Mouse (Mus musculus): Measurements from ENCODE around the gene Vamp5. TPM values are rescaled to one million over a fixed set of nuclear protein-coding genes. Genes with fewer than 3 reads are reported as not detected.

The Vamp5 gene
- total RNA-seq (2021), result 1 to 10 TPM; 6.3 to 6.8 TPM
- long read RNA-seq, experiment 1, result 0 reads
- long read RNA-seq, experiment 2, partial matches to known transcripts, result 0 of 2 reads
- long read RNA-seq, experiment 2, other reads (novel, unspliced or antisense), result 0 of 2 reads

DNA sequence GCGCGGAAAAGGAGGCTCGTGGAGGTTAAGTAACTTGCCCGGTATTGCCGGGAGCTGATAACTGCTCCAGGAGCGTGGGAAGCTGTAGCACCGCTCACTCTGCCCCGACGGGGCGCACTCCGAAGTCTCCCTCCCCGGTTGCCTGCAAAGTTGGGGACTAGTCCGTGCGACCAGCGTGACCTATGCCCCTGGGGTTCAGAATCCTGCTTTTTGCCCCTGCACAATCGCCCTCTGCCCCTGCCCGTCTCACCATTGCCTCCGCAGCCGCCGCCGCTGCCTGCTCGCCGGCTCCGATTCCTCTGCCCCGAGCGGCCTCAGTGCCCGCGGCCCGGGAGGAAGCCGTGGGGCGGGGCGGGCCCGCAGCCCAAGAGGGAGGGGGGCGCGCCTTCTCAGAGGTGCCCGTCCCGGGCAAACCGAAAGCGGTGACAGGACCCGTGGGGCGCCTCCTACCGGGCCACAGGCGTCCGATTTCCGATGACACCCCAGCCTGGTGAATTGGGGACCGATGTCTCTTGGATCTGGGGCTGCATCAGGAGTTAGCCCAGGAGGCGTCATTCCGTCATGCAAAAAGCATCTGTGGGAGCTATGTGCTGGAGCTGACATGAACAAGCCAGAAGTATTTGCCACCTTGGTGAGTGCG lies at the start of gene Vamp5:
TSS of gene Vamp5 (minus strand) at position 338 of the 640 bp plus-strand sequence.
- peak in 1 of 2 experiments; percentile 54 for DNase-seq (ENCODE audit: extremely low spot score in 1 of 2, low spot score in 2 of 2)
- Histone ChIP-seq H3K4me3 (peak within 1 kb of the TSS; percentile 44), H3K27ac (peak within 1 kb of the TSS; percentile 45; the same call in 1 of the 2 replicates)
- peak; percentile 46 for TF ChIP-seq CTCF (IDR thresholded peaks at IDR 0.05)
- intact Hi-C loops (cut with DNase I), result no loop called here

DNA sequence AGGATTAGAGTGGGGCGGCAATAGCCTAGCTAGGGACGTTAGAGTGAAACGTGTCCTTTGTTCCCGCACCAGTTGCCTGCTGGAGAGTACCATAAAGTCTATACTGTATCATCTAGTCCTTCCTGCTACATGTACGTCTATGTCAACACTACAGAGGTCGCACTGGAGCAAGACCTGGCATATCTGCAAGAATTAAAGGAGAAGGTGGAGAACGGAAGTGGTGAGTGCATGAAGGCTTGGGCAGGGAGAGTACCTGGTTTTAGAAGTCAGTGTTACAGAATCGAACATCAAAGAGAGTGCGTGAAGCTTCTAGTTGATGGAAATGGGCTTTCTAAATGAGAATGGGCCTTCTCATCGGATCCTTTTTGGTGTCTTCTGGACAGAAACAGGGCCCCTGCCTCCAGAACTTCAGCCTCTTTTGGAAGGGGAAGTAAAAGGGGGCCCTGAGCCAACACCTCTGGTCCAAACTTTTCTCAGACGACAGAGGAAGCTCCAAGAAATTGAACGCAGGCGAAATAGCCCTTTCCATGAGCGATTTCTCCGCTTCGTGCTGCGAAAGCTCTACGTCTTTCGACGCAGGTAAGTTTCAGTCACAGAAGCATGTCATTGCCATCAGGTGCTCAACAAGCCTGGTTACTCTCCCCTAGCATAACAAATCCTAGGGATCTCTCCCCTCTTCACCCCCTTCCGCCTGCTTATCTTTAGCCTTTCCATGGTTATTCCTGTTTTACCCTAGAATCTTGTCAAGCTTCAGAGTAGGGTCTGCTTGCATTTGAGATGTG lies 49.0 kb upstream of the Vamp5 start:
- no peak for DNase-seq (ENCODE audit: extremely low spot score in 1 of 2, low spot score in 2 of 2)
- TF ChIP-seq CTCF (IDR thresholded peaks at IDR 0.05), result no peak
- Histone ChIP-seq H3K27ac (no peak overlapping the region), H3K4me3 (no peak overlapping the region)
- intact Hi-C loops (cut with DNase I), result no loop called here

DNA sequence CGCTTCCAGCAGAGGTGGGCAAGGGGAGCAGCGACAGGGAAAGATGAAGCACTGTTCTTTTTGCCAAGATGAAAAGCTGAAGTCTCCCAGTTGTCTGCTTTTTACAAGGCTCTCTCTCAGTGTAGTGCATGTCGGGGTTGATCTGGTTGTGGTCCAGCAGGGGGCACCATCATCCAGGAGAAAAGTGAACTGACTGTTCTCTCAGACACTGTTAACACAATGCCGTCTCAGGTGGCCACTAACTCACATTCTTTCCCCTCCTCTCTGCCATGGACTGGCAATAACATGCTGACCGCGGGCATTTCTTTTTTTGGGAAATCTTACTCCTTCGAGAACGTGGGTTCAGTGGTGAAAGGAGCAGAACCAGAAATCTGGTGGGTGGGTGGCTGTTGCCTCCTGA lies 47.8 kb upstream of the Vamp5 start:
- DNase-seq (ENCODE audit: extremely low spot score in 1 of 2, low spot score in 2 of 2), result peak; percentile 74 to 75
- peak; percentile 88 for TF ChIP-seq CTCF (IDR thresholded peaks at IDR 0.05)
- intact Hi-C loops (cut with DNase I), result loop anchor here (1.0 kb wide), 2 partner anchors 106 to 138 kb away; no protein-coding TSS in a partner anchor

DNA sequence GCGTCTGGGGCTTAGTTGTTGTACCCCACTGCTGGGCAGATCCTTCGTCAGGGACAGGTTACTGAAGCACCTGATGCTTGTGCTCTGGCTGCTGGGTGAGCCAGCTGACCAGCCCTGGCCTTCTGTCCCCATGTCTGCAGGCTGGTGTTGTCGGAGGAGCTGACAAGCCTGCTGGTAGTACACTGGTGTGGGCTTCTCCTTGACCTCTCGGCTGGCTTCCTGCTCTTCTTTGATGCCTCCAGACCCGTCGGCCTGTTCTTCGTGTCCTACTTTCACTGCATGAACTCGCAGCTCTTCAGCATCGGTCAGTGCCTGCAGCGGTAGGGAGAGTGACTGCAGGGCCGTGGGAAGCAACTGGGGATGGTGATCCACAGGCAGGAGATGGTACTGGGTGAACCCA lies 45.4 kb upstream of the Vamp5 start:
- DNase-seq (ENCODE audit: extremely low spot score in 1 of 2, low spot score in 2 of 2), result no peak
- Histone ChIP-seq H3K27ac (no peak overlapping the region), H3K4me3 (no peak overlapping the region)
- TF ChIP-seq CTCF (IDR thresholded peaks at IDR 0.05), result no peak
- intact Hi-C loops (cut with DNase I), result no loop called here

More for the DNA sequence above, 47.8 kb upstream of the Vamp5 start:
- no peak overlapping the region for H3K4me3 ChIP-seq
- H3K27ac ChIP-seq, result no peak overlapping the region

GRCm38 (mm10) chr6:72420901-72421300 lies 40.6 kb upstream of the Vamp5 start:
- H3K4me3 ChIP-seq, result no peak overlapping the region
- H3K27ac ChIP-seq, result no peak overlapping the region
- no peak for TF ChIP-seq CTCF (IDR thresholded peaks at IDR 0.05)
- no peak for DNase-seq (ENCODE audit: extremely low spot score in 1 of 2, low spot score in 2 of 2)
- intact Hi-C loops (cut with DNase I), result no loop called here

DNA sequence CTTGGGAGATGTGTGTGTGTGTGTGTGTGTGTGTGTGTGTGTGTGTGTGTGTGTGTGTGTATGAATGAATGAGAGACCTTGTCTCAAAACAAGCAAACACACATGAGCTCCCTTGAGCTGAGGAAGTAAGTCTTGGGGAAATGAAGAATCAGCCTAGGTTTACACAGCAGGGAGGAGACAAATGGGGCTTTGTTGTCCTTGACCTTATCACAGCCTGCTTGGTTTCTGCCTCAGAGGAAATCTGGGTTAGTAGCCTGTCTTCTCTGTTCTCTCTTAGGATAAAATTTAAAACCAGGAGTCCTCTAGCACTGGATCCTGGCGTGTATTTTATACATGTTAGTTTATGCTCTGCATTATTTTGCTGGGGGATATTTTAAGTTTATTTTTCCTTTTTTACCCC lies 39.5 kb upstream of the Vamp5 start:
- intact Hi-C loops (cut with DNase I), result no loop called here
- H3K27ac ChIP-seq, result no peak overlapping the region

GRCm38 (mm10) chr6:72418279-72418678 lies 38.0 kb upstream of the Vamp5 start:
- no peak for DNase-seq (ENCODE audit: extremely low spot score in 1 of 2, low spot score in 2 of 2)
- intact Hi-C loops (cut with DNase I), result no loop called here
- TF ChIP-seq CTCF (IDR thresholded peaks at IDR 0.05), result no peak
- H3K4me3 ChIP-seq, result no peak overlapping the region
- no peak overlapping the region for H3K27ac ChIP-seq

More for the DNA sequence above, 39.5 kb upstream of the Vamp5 start:
- TF ChIP-seq CTCF (IDR thresholded peaks at IDR 0.05), result no peak
- H3K4me3 ChIP-seq, result no peak overlapping the region
- no peak for DNase-seq (ENCODE audit: extremely low spot score in 1 of 2, low spot score in 2 of 2)

DNA sequence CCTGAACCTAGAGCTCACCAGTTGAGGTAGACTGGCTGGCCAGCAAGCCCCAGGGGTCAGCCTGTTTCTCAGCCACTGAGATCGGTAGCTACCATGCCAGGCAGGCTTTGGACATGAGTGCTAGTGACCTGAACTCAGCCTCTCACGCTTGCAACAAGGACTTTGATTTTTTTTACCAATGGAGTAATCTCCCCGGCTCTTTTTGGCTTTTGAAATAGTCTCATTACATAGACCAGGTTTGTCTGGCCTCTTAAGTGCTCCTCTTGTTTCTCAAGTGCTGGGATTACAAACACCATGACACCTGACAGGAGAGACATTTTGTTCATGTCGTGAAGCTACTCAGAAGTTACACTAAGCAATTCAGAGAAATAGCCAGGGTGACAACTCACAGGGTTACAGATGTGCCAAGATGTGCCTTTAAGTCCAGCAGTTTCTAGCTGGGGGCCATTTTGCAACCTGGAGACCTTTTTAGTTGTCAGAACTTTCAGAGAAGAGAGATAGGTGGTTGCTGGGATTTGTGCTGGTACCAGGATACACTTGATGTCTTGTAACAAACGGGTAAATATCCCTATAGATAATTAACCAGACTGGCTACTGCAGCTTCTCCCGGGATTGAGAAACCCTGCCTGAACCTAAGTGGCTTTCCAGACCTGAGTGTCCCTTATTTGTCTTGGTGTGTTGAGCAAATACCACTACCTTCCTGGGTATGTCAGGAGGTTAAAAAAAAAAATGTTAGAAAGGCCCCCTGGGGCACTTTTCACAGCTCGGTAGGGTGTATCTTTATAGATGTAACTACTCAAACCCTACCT lies 35.9 kb upstream of the Vamp5 start:
- no peak overlapping the region for H3K27ac ChIP-seq
- no peak for TF ChIP-seq CTCF (IDR thresholded peaks at IDR 0.05)
- intact Hi-C loops (cut with DNase I), result no loop called here
- no peak overlapping the region for H3K4me3 ChIP-seq
- DNase-seq (ENCODE audit: extremely low spot score in 1 of 2, low spot score in 2 of 2), result no peak

GRCm38 (mm10) chr6:72415181-72415580 lies 34.9 kb upstream of the Vamp5 start:
- intact Hi-C loops (cut with DNase I), result no loop called here
- no peak; the same call in 1 of the 2 replicates for TF ChIP-seq CTCF (IDR thresholded peaks at IDR 0.05)
- no peak for DNase-seq (ENCODE audit: extremely low spot score in 1 of 2, low spot score in 2 of 2)
- no peak overlapping the region for H3K27ac ChIP-seq
- peak overlapping the region; percentile 59 for H3K4me3 ChIP-seq

DNA sequence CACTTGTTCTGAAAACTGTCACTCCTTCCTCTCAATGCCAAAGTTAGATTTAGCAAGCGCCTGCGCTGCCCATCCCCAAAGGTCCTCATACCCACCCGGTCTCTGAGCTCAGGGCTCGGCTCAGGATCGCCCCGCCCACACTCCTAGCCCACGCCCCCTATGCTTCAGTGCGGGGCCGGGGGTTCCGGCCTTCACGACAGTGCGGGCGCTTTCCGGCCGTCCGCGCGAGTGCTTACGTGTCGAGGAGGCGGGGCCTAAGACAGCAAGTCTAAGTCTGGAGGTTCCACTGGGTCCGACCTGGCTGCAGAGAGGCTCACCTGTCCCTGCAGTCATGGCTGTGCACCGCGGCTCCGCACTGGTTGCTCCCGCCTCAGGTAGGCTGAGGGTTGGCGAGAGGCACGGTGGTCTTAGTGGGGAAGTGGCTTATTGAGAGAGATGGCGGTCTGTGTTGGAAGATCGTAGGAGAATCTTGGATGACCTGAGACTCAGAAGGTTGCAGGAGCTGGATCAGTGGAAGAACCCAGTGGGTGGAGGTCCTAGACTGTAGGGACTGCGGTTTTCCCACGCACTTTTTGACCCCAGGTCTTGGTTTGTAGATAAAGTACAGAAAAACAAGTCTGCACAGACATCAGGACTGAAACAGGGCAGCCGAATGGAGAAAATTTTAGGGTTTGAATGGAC lies 33.9 kb upstream of the Vamp5 start, which contains the start of gene Ggcx:
TSS of gene Ggcx (plus strand) at position 233 of the 681 bp plus-strand sequence.
- DNase-seq (ENCODE audit: extremely low spot score in 1 of 2, low spot score in 2 of 2), result peak; percentile 93
- Histone ChIP-seq H3K27ac (peak within 1 kb of the TSS; percentile 71), H3K4me3 (peak within 1 kb of the TSS; percentile 59)
- intact Hi-C loops (cut with DNase I), result no loop called here
- TF ChIP-seq CTCF (IDR thresholded peaks at IDR 0.05), result no peak

- intact Hi-C loops (cut with DNase I), result no loop called here
- TF ChIP-seq CTCF (IDR thresholded peaks at IDR 0.05), result no peak
- Histone ChIP-seq H3K4me3 (no peak overlapping the region), H3K27ac (no peak overlapping the region)
- DNase-seq (ENCODE audit: extremely low spot score in 1 of 2, low spot score in 2 of 2), result no peak
Observed at GRCm38 (mm10) chr6:72410518-72410917, 30.2 kb upstream of the Vamp5 start.

Data from left cerebral cortex, adult 2 months (tissue).